Mouse (Mus musculus): Measurements from ENCODE around the gene Emsy. TPM values are rescaled to one million over a fixed set of nuclear protein-coding genes. Genes with fewer than 3 reads are reported as not detected.

Emsy gene
- 49.4 and 50.1 TPM in 2 replicates for polyA plus RNA-seq (2012; rRNA removed)

GRCm38 (mm10) chr7:98656531-98657221 lies at the start of gene Emsy:
Emsy (minus strand) TSS chr7:98656783.
- Histone ChIP-seq H3K4me3 (replicated peaks; ENCODE audit: insufficient read depth, low read depth, low read length) (peak within 1 kb of the TSS; percentile 81), H3K27me3 (ENCODE audit: control insufficient read depth, insufficient read depth, low read length) (no peaks in the 10 kb centered on the region), H3K27ac (ENCODE audit: insufficient read depth, low read length) (peak within 1 kb of the TSS; percentile 84), H3K4me1 (ENCODE audit: control insufficient read depth, insufficient read depth, low read length) (peaks cover 3% of the 10 kb centered on the region; the same call in 1 of the 2 replicates)
- DNase-seq, result peak; percentile 94 to 99
- TF ChIP-seq CTCF (IDR thresholded peaks at IDR 0.05; ENCODE audit: borderline replicate concordance, insufficient read depth, low read depth, low read length) (no peak), POLR2A (IDR thresholded peaks at IDR 0.05; ENCODE audit: borderline replicate concordance, insufficient read depth, low read length) (peak; percentile 83; the same call in 1 of the 2 replicates)
- WGBS, result under 1% methylated on average over 42 of the region's 42 CpGs

DNA sequence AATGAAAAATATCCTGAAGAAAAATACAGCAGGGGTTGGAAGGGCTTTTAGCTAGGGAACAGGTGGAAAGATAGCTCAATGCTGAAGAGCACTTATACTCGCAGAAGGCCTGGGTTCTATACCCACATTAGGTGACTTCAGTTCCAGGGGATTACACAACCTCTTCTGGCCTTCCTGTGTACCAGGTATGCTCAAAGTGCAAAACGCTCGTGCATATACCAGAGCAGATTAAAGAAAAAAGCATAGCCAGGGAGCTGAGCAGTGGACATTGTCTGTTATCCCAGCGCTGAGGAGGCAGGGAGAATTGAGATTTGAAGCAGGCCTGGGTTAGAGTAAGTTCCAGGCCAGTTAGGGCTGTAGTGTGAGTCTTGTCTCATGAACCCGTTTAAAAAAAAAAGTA lies 47.7 kb upstream of the Emsy start:
- H3K27me3 ChIP-seq (ENCODE audit: control insufficient read depth, insufficient read depth, low read length), result no peaks in the 10 kb centered on the region
- WGBS, result 46% methylated on average over 5 of the region's 5 CpGs
- TF ChIP-seq CTCF (IDR thresholded peaks at IDR 0.05; ENCODE audit: borderline replicate concordance, insufficient read depth, low read depth, low read length) (no peak), POLR2A (IDR thresholded peaks at IDR 0.05; ENCODE audit: borderline replicate concordance, insufficient read depth, low read length) (no peak)
- peak overlapping the region; percentile 17 for H3K4me3 ChIP-seq (replicated peaks; ENCODE audit: insufficient read depth, low read depth, low read length)
- H3K27ac ChIP-seq (ENCODE audit: insufficient read depth, low read length), result no peak overlapping the region
- no peak for DNase-seq
- H3K4me1 ChIP-seq (ENCODE audit: control insufficient read depth, insufficient read depth, low read length), result peaks cover 4% of the 10 kb centered on the region; the same call in 1 of the 2 replicates

GRCm38 (mm10) chr7:98703365-98703881 lies 46.8 kb upstream of the Emsy start:
- no peak for TF ChIP-seq POLR2A (IDR thresholded peaks at IDR 0.05; ENCODE audit: borderline replicate concordance, insufficient read depth, low read length)
- TF ChIP-seq CTCF (IDR thresholded peaks at IDR 0.05; ENCODE audit: borderline replicate concordance, insufficient read depth, low read depth, low read length), result no peak

GRCm38 (mm10) chr7:98702283-98703240 lies 46.0 kb upstream of the Emsy start, which contains the start of gene Thap12:
Thap12 (plus strand) TSS chr7:98703103.
- peak within 1 kb of the TSS; percentile 78 for H3K4me3 ChIP-seq (replicated peaks; ENCODE audit: insufficient read depth, low read depth, low read length)
- 2% methylated on average over 64 of the region's 65 CpGs for whole genome bisulfite sequencing
- peaks cover 4% of the 10 kb centered on the region; the same call in 1 of the 2 replicates for H3K4me1 ChIP-seq (ENCODE audit: control insufficient read depth, insufficient read depth, low read length)
- H3K27ac ChIP-seq (ENCODE audit: insufficient read depth, low read length), result peak within 1 kb of the TSS; percentile 48
- TF ChIP-seq CTCF (IDR thresholded peaks at IDR 0.05; ENCODE audit: borderline replicate concordance, insufficient read depth, low read depth, low read length) (0 out of 2 replicates have a peak, but pooled peaks have one; percentile 11), POLR2A (IDR thresholded peaks at IDR 0.05; ENCODE audit: borderline replicate concordance, insufficient read depth, low read length) (peak; percentile 96)
- no peaks in the 10 kb centered on the region for H3K27me3 ChIP-seq (ENCODE audit: control insufficient read depth, insufficient read depth, low read length)
- DNase-seq, result peak; percentile 99 to 100

More at GRCm38 (mm10) chr7:98703365-98703881, 46.8 kb upstream of the Emsy start:
- WGBS, result under 1% methylated on average over 38 of the region's 38 CpGs
- Histone ChIP-seq H3K4me1 (ENCODE audit: control insufficient read depth, insufficient read depth, low read length) (peaks cover 4% of the 10 kb centered on the region; the same call in 1 of the 2 replicates), H3K27ac (ENCODE audit: insufficient read depth, low read length) (peak overlapping the region; percentile 48; the same call in 1 of the 2 replicates), H3K27me3 (ENCODE audit: control insufficient read depth, insufficient read depth, low read length) (no peaks in the 10 kb centered on the region), H3K4me3 (replicated peaks; ENCODE audit: insufficient read depth, low read depth, low read length) (peak overlapping the region; percentile 61)
- DNase-seq, result peak; percentile 50 to 61

GRCm38 (mm10) chr7:98701771-98702170 lies 45.2 kb upstream of the Emsy start:
- Histone ChIP-seq H3K27ac (ENCODE audit: insufficient read depth, low read length) (no peak overlapping the region), H3K4me3 (replicated peaks; ENCODE audit: insufficient read depth, low read depth, low read length) (peak overlapping the region; percentile 78), H3K4me1 (ENCODE audit: control insufficient read depth, insufficient read depth, low read length) (peaks cover 4% of the 10 kb centered on the region; the same call in 1 of the 2 replicates), H3K27me3 (ENCODE audit: control insufficient read depth, insufficient read depth, low read length) (no peaks in the 10 kb centered on the region)
- WGBS, result 23% methylated on average over 7 of the region's 7 CpGs
- no peak for TF ChIP-seq POLR2A (IDR thresholded peaks at IDR 0.05; ENCODE audit: borderline replicate concordance, insufficient read depth, low read length)
- TF ChIP-seq CTCF (IDR thresholded peaks at IDR 0.05; ENCODE audit: borderline replicate concordance, insufficient read depth, low read depth, low read length), result no peak
- peak; percentile 33 to 38 for DNase-seq

- TF ChIP-seq POLR2A (IDR thresholded peaks at IDR 0.05; ENCODE audit: borderline replicate concordance, insufficient read depth, low read length) (no peak), CTCF (IDR thresholded peaks at IDR 0.05; ENCODE audit: borderline replicate concordance, insufficient read depth, low read depth, low read length) (no peak)
- Histone ChIP-seq H3K4me1 (ENCODE audit: control insufficient read depth, insufficient read depth, low read length) (no peaks in the 10 kb centered on the region), H3K27ac (ENCODE audit: insufficient read depth, low read length) (no peak overlapping the region), H3K27me3 (ENCODE audit: control insufficient read depth, insufficient read depth, low read length) (no peaks in the 10 kb centered on the region), H3K4me3 (replicated peaks; ENCODE audit: insufficient read depth, low read depth, low read length) (no peak overlapping the region)
- no peak for DNase-seq
- WGBS, result 93% methylated on average over 4 of the region's 4 CpGs
Measured at GRCm38 (mm10) chr7:98698590-98698989, 42.0 kb upstream of the Emsy start.

GRCm38 (mm10) chr7:98698041-98698440 lies 41.5 kb upstream of the Emsy start:
- WGBS, result 52% methylated on average over 5 of the region's 5 CpGs
- H3K27ac ChIP-seq (ENCODE audit: insufficient read depth, low read length), result no peak overlapping the region
- no peak for TF ChIP-seq CTCF (IDR thresholded peaks at IDR 0.05; ENCODE audit: borderline replicate concordance, insufficient read depth, low read depth, low read length)
- DNase-seq, result no peak
- no peaks in the 10 kb centered on the region for H3K4me1 ChIP-seq (ENCODE audit: control insufficient read depth, insufficient read depth, low read length)
- H3K27me3 ChIP-seq (ENCODE audit: control insufficient read depth, insufficient read depth, low read length), result no peaks in the 10 kb centered on the region
- no peak overlapping the region for H3K4me3 ChIP-seq (replicated peaks; ENCODE audit: insufficient read depth, low read depth, low read length)

Measured in cerebellum, adult 2 months (tissue).